Mouse (Mus musculus) lung, postnatal 0 days (tissue): ENCODE data around the gene Aamdc.

Experiments used
- CTCF ChIP-seq: IDR thresholded peaks from 2 replicates; pipeline ENCODE4 v1.5.1; 2016; ENCODE audit warnings: antibody characterized with exemption, mild to moderate bottlenecking
- EP300 ChIP-seq: IDR thresholded peaks from 2 replicates; pipeline ENCODE4 v1.6.1; 2016; ENCODE audit warnings: antibody characterized with exemption, mild to moderate bottlenecking, control low read depth

- TF ChIP-seq EP300 (no peak), CTCF (no peak)
Measured at GRCm38 (mm10) chr7:97546462-97546861, 32.8 kb downstream of the Aamdc start.
